Mouse (Mus musculus) cortical plate, adult 2 months (tissue): ENCODE measurements around the gene Cyp2j5.

Experiments
- CTCF ChIP-seq: fragments of 200-500 bp; IDR thresholded peaks from 2 replicates; pipeline ENCODE4 v1.5.1; 2011; ENCODE audit warnings: mild to moderate bottlenecking, control low read depth, low read length; ENCODE audit not compliant: insufficient read depth; ENCODE audit errors: extremely low read depth
- POLR2A ChIP-seq: fragments of 200-500 bp; IDR thresholded peaks from 2 replicates; pipeline ENCODE4 v1.6.1; 2011; ENCODE audit warnings: mild to moderate bottlenecking, low read length, control low read depth; ENCODE audit not compliant: insufficient read depth; ENCODE audit errors: extremely low read depth

- TF ChIP-seq CTCF (no peak), POLR2A (no peak)
These were observed 72.2 kb downstream of the Cyp2j5 start for GRCm38 (mm10) chr4:96591791-96592150.
